Mouse (Mus musculus) adrenal gland, postnatal 0 days (tissue): Measurements from ENCODE around the gene Zfp512b. TPM values are rescaled to one million over a fixed set of nuclear protein-coding genes. Genes with fewer than 3 reads are reported as not detected.

ENCODE experiments used
- microRNA-seq: library from miRNA; unstranded; fragments of <30 nt; microRNA quantifications from one replicate; pipeline ENCODE4, GENCODE M21; 2016; ENCODE audit warnings: borderline replicate concordance; ENCODE audit not compliant: insufficient number of aligned reads
- polyA plus RNA-seq: library from polyadenylated mRNA; unstranded; fragments of >200 nt; fragmentation: Nextera tagmentation; extraction: Ambion mirVana; gene quantifications from 2 replicates; pipeline ENCODE4 v1.2.1, GENCODE M21; 2015

Zfp512b gene
- 29.7 and 35.5 TPM in 2 replicates for polyA plus RNA-seq

DNA sequence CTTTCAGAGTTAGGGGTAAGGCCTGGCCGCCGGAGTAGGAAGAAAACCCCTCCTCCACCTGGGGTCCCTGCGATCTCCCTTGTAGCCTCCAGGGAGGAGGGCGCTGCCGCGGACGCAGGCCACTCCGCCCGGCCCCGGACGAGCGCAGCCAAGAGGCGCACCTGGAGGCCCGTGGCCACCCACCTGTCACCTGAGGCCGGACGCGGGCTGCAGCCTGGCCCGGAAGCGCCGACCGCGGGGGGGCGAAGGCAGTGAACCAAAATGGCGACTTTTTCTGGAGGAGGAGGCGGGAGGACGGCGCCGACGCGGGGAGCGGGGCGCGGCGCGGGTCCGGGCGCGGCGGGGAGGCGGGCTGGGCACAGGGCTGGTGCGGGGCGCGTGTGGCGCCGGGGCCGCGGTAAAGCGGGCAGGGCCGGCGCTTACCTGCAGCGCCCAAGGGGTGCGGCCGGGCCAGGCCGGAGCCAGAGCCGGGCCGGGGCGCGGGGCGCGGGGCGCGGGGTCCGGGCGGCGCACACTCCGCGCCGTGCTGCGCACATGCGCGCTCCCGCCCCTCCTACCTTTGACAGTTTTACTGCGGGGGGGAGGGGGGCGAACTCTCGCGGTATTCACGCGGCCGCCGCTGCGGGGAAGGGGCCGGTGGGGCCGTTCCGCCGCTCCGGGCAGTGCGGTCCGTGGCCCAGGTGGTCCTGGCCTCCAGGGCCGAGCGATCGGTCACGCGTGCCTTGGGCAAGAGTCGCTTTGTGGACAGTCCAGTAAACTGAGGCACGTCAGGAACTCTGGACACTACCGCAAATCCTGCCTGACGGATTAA, at the start of gene Zfp512b:
Zfp512b (minus strand) TSS at position 573 of the 811 bp plus-strand sequence.

DNA sequence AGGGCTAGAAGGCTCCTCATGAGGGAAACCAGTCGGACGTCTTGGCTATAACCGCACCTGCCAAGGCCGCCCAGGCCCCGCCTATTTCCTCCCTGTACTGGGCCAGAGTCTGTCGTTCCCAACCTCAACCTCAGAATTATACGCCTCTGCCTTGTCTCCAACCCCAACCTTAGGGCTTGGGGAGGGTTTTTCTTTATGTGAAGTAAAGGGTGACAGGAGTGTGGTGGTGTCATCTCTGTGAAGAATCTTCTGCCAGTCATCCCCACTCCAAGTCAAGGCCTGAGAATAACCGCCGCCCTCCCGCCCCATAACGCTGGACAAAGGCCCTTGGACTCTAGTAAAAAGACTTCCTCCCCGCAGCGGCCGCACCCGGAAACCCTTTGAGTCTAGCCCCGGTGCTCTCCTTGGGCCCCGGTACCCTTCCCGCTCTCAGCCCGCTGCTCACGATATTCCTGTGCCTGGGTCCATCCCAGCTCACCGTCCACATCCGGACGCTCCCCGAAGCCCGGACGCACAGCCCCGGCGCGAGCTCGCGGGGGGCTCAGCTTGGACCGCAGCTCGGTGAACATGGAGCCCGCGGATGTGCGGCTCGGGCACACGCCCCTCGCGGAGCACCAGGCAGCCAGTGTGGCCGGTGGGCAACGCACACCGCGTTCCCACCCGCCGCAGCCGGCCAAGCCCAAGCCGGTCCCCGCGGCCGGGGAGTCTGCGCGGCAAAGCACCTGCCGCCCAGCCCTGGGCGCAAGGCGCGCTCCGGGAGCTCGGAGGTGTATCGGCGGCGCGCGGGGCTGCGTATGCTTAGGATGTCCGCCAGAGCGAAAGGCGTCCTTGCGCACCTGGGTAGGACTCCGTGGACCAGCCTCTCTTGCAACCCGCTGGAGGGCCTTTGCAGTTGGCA, 6.1 kb upstream of the Zfp512b start, which contains the start of gene Samd10:
Samd10 (minus strand) TSS at position 759 of the 898 bp plus-strand sequence.

DNA sequence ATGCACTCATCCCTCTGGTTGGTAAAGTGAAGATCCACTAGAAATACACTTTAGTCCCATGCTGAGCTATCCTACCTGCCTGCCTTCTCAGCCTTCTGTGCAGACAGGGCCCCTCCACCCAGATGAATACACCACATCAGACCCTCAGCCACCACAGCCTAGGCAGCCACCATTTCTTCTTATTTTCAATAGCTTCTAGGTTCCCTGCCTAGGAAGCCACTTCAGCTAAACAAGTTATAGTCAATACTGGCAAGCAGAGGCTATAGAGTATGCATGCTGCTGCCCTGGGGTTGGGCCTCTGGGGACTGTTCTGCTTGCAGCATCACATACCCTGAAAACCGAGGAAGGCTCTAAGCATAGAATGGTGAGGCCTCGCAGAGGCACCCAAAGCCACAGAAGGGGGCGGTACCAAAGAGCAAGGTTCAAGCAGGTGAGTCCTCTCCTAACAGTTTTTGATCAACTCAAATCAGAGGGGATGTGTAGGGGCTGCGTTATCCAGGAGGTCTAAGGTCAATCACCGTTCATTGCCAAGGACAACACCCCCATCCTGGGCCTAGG, 996 bp downstream of the Zfp512b start, which contains the start of gene Prpf6:
Prpf6 (plus strand) TSS at position 341 of the 558 bp plus-strand sequence.

GRCm38 (mm10) chr2:181584411-181584942, 8.1 kb downstream of the Zfp512b start, which contains the start of gene Uckl1:
Gene Uckl1, minus strand, starts transcription at chr2:181584892.

Small RNAs within 50 kb of the gene (microRNA-seq; reads per million reads assigned to microRNA genes)
- gene Mir7006, result not detected

Other genes with a start within 250 kb of the Zfp512b start
- 16.2 and 28.2 TPM in 2 replicates for gene Zgpat, start 227.9 kb downstream of the Zfp512b start, polyA plus RNA-seq
- 31.9 and 39.6 TPM in 2 replicates for gene Arfrp1, start 227.4 kb downstream of the Zfp512b start, polyA plus RNA-seq
- 9.4 and 10.7 TPM in 2 replicates for gene Lime1, start 212.7 kb downstream of the Zfp512b start, polyA plus RNA-seq
- gene Zbtb46, start 133.4 kb downstream of the Zfp512b start, polyA plus RNA-seq, result 12.8 and 16.5 TPM in 2 replicates
- 0.26 TPM in 1 of 2 replicates, not detected in the other for gene Abhd16b, start 99.6 kb downstream of the Zfp512b start, polyA plus RNA-seq
- gene Tpd52l2, start 95.7 kb downstream of the Zfp512b start, polyA plus RNA-seq, result 209 and 229 TPM in 2 replicates
- gene Dnajc5, start 72.3 kb downstream of the Zfp512b start, polyA plus RNA-seq, result 47.4 and 56.3 TPM in 2 replicates
- 42.5 and 70.6 TPM in 2 replicates for gene Uckl1, start 7.9 kb downstream of the Zfp512b start, polyA plus RNA-seq
- gene Prpf6, start 935 bp downstream of the Zfp512b start, polyA plus RNA-seq, result 29.2 and 43.1 TPM in 2 replicates
- gene Samd10, start 6.4 kb upstream of the Zfp512b start, polyA plus RNA-seq, result 21.4 and 21.8 TPM in 2 replicates
- gene Gm29797, start 64.2 kb upstream of the Zfp512b start, polyA plus RNA-seq, result 0.37 TPM in 1 of 2 replicates, not detected in the other
- gene Sox18, start 78.8 kb upstream of the Zfp512b start, polyA plus RNA-seq, result 18.4 and 38.6 TPM in 2 replicates
- gene Tcea2, start 87.5 kb upstream of the Zfp512b start, polyA plus RNA-seq, result 15.1 and 18.1 TPM in 2 replicates
- 23.9 and 30.7 TPM in 2 replicates for gene Rgs19, start 101.2 kb upstream of the Zfp512b start, polyA plus RNA-seq
- not detected in 2 replicates for gene Lkaaear1, start 105.6 kb upstream of the Zfp512b start, polyA plus RNA-seq
- gene Oprl1, start 122.2 kb upstream of the Zfp512b start, polyA plus RNA-seq, result 3.3 and 9.9 TPM in 2 replicates
- 3.6 and 4.9 TPM in 2 replicates for gene Myt1, start 170.5 kb upstream of the Zfp512b start, polyA plus RNA-seq
- gene Pcmtd2, start 245.1 kb upstream of the Zfp512b start, polyA plus RNA-seq, result 29.2 and 43.9 TPM in 2 replicates